Mouse (Mus musculus): ENCODE measurements at regions not wholly inside any gene's neighbourhood (a gene's known extent, or its start where the extent isn't known, plus 50 kb on each side); places are given as distances from the start of the nearest gene placed in this dataset.

- H3K27ac ChIP-seq (ENCODE audit: poor library complexity, severe bottlenecking), result no peak overlapping the region
- no peak overlapping the region for H3K9ac ChIP-seq
- no peak for ATAC-seq (ENCODE audit: insufficient number of reproducible peaks, low FRiP score)
- H3K4me3 ChIP-seq, result no peak overlapping the region
- WGBS, result 65% methylated on average over 5 of the region's 5 CpGs
- no peaks in the 10 kb centered on the region for H3K9me3 ChIP-seq (replicated peaks)
- no peaks in the 10 kb centered on the region for H3K36me3 ChIP-seq
- no peaks in the 10 kb centered on the region for H3K27me3 ChIP-seq (replicated peaks)
- no peak overlapping the region for H3K4me2 ChIP-seq
- H3K4me1 ChIP-seq (replicated peaks), result peaks cover 7% of the 10 kb centered on the region; the same call in 1 of the 2 replicates
Observed at GRCm38 (mm10) chr6:51641965-51642364, 118.3 kb downstream of the Snx10 start.

GRCm38 (mm10) chr6:51648813-51649212, 125.1 kb downstream of the Snx10 start:
- ATAC-seq (ENCODE audit: insufficient number of reproducible peaks, low FRiP score), result no peak
- H3K36me3 ChIP-seq, result no peaks in the 10 kb centered on the region
- H3K4me3 ChIP-seq, result no peak overlapping the region
- no peaks in the 10 kb centered on the region for H3K4me1 ChIP-seq (replicated peaks)
- no peak overlapping the region for H3K9ac ChIP-seq
- WGBS, result 88% methylated on average over 7 of the region's 7 CpGs
- H3K27ac ChIP-seq (ENCODE audit: poor library complexity, severe bottlenecking), result no peak overlapping the region
- H3K4me2 ChIP-seq, result no peak overlapping the region
- H3K27me3 ChIP-seq (replicated peaks), result no peaks in the 10 kb centered on the region
- H3K9me3 ChIP-seq (replicated peaks), result peaks cover 3% of the 10 kb centered on the region; the same call in 1 of the 2 replicates

DNA sequence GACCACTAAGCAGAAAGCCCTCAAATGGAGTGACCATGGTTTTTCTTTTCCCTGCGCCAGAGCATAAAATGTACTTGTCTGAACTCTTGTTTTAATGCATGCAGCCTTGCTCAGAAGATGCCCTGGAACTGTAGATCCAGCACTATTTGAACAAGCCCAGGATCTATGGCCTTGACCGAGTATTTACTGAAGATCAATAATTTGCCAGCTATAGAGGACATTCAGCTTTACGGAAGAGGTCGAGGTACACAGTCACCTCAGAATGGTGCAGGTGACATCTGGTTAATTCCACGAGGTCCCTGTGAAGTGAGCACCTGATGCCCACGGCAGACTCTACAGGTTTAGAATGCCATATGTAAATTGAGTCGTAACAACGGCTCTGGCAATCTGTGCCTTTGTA, 130.1 kb downstream of the Snx10 start:
- H3K9ac ChIP-seq, result no peak overlapping the region
- 87% methylated on average over 8 of the region's 8 CpGs for WGBS

GRCm38 (mm10) chr6:51654991-51655390, 131.3 kb downstream of the Snx10 start:
- Histone ChIP-seq H3K9me3 (replicated peaks) (peaks cover 8% of the 10 kb centered on the region), H3K27ac (ENCODE audit: poor library complexity, severe bottlenecking) (no peak overlapping the region), H3K27me3 (replicated peaks) (no peaks in the 10 kb centered on the region), H3K4me2 (no peak overlapping the region), H3K9ac (no peak overlapping the region), H3K36me3 (no peaks in the 10 kb centered on the region), H3K4me1 (replicated peaks) (no peaks in the 10 kb centered on the region), H3K4me3 (no peak overlapping the region)
- ATAC-seq (ENCODE audit: insufficient number of reproducible peaks, low FRiP score), result no peak
- 95% methylated on average over 4 of the region's 4 CpGs for WGBS

More for the DNA sequence above, 130.1 kb downstream of the Snx10 start:
- Histone ChIP-seq H3K27me3 (replicated peaks) (no peaks in the 10 kb centered on the region), H3K4me1 (replicated peaks) (no peaks in the 10 kb centered on the region), H3K9me3 (replicated peaks) (peaks cover 8% of the 10 kb centered on the region), H3K36me3 (no peaks in the 10 kb centered on the region), H3K27ac (ENCODE audit: poor library complexity, severe bottlenecking) (no peak overlapping the region), H3K4me3 (no peak overlapping the region), H3K4me2 (no peak overlapping the region)
- ATAC-seq (ENCODE audit: insufficient number of reproducible peaks, low FRiP score), result no peak

DNA sequence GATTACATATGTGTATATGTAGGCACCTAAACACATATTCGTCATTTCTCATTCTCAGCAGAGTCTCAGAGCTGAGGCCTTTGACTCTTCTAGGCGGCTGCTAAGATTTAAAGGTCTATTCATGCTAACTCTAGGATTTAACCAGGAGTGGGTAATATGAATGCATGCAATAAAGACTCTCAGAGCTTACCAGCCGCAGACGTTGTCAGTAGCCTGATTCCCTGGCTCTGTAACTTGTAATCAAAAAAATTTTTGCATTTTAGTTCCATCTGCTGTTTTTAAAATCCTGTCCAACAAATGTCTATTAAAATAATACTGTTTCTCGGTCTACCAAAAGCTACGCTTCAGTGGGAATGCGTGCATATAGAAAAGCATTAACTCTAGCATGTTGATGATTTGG, 132.4 kb downstream of the Snx10 start:
- Histone ChIP-seq H3K36me3 (no peaks in the 10 kb centered on the region), H3K4me3 (no peak overlapping the region), H3K27ac (ENCODE audit: poor library complexity, severe bottlenecking) (no peak overlapping the region), H3K4me1 (replicated peaks) (no peaks in the 10 kb centered on the region), H3K27me3 (replicated peaks) (no peaks in the 10 kb centered on the region), H3K4me2 (no peak overlapping the region), H3K9ac (no peak overlapping the region), H3K9me3 (replicated peaks) (peaks cover 8% of the 10 kb centered on the region)
- WGBS, result 86% methylated on average over 7 of the region's 7 CpGs
- no peak for ATAC-seq (ENCODE audit: insufficient number of reproducible peaks, low FRiP score)

DNA sequence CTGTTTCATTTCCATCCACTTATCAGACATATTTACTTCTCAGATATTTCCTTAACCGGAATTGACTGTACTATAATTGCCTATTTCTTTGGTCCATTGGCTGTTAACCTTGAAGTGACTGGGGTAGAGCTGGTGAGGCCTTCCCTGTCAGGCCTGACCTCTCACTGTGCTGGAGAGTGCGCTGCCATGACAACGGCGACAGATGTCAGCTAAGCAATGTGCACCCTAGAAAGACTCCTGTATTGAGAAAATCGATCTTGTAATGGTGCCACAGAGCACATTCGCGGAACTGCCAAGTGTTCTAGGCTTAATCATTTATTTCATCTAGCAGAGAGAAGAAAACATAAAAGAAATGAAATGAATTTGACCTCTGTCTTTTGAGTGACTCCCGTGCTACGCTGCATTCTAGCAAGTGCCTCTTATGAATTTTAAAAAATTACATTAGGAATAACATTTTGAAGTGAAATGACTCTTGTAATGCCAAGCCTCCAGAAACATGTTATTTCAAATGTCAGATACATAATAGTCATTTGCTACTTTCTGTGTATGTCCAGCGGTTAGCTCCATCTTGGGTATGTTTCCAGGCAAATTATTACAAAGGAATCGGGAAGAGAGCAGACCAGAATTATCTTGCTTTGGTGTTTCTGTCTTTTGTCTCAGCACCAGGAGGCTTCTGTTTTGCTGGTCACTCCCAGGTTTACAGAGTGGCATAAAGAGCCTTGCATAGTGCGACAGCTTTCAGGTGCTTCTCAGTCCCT, 133.4 kb downstream of the Snx10 start:
- Histone ChIP-seq H3K27ac (ENCODE audit: poor library complexity, severe bottlenecking) (no peak overlapping the region), H3K9me3 (replicated peaks) (peaks cover 7% of the 10 kb centered on the region), H3K4me2 (no peak overlapping the region), H3K36me3 (no peaks in the 10 kb centered on the region), H3K4me1 (replicated peaks) (no peaks in the 10 kb centered on the region), H3K27me3 (replicated peaks) (no peaks in the 10 kb centered on the region), H3K9ac (no peak overlapping the region), H3K4me3 (no peak overlapping the region)
- WGBS, result 66% methylated on average over 12 of the region's 12 CpGs
- ATAC-seq (ENCODE audit: insufficient number of reproducible peaks, low FRiP score), result no peak

DNA sequence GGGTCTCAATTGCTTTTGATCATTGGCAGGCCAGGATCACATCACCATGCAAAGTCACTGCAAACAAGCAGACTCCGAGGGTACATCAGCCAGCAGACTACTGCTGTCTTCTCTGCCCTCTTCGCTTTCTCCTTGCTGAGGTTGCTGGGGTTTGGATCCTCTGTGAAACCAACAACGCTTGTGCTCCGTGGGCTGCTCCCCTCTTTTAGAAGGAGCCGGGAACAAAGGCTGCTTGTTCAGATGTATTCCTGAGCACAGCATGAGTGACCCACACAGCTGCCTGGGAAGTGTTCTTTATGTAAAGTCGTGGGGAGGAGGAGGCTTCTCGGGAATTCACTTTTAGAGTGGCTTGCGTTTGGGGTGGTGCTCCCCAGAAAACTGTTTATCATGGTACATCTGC, 134.7 kb downstream of the Snx10 start:
- 56% methylated on average over 8 of the region's 8 CpGs for WGBS
- no peaks in the 10 kb centered on the region for H3K4me1 ChIP-seq (replicated peaks)
- ATAC-seq (ENCODE audit: insufficient number of reproducible peaks, low FRiP score), result no peak
- H3K4me3 ChIP-seq, result no peak overlapping the region
- H3K4me2 ChIP-seq, result no peak overlapping the region
- no peak overlapping the region for H3K9ac ChIP-seq
- no peak overlapping the region for H3K27ac ChIP-seq (ENCODE audit: poor library complexity, severe bottlenecking)
- no peaks in the 10 kb centered on the region for H3K27me3 ChIP-seq (replicated peaks)
- no peaks in the 10 kb centered on the region for H3K36me3 ChIP-seq
- H3K9me3 ChIP-seq (replicated peaks), result peaks cover 9% of the 10 kb centered on the region

DNA sequence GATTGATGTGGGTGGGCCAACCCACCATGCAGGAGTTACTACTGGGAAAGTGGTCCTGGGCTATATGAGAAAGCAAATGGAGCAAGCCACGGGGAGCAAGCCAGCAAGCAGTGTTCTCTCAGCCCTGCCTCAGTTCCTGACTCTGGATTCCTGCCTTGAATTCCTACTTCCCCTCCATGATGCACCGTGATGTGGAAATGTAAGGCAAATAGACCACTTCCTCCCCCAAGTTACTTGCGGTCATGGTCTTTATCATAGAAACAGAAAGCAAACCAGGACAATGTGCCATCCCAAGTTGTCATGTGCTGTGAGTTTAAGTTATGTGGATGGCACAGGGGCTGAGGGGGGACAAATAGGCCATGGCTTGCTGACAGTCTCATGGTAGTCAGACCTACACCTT, 139.5 kb downstream of the Snx10 start:
- 77% methylated on average over 3 of the region's 3 CpGs for WGBS
- Histone ChIP-seq H3K27ac (ENCODE audit: poor library complexity, severe bottlenecking) (no peak overlapping the region), H3K9me3 (replicated peaks) (peaks cover 22% of the 10 kb centered on the region; the same call in 1 of the 2 replicates), H3K27me3 (replicated peaks) (no peaks in the 10 kb centered on the region), H3K36me3 (no peaks in the 10 kb centered on the region), H3K4me2 (no peak overlapping the region), H3K4me1 (replicated peaks) (no peaks in the 10 kb centered on the region), H3K9ac (no peak overlapping the region), H3K4me3 (no peak overlapping the region)
- ATAC-seq (ENCODE audit: insufficient number of reproducible peaks, low FRiP score), result no peak

DNA sequence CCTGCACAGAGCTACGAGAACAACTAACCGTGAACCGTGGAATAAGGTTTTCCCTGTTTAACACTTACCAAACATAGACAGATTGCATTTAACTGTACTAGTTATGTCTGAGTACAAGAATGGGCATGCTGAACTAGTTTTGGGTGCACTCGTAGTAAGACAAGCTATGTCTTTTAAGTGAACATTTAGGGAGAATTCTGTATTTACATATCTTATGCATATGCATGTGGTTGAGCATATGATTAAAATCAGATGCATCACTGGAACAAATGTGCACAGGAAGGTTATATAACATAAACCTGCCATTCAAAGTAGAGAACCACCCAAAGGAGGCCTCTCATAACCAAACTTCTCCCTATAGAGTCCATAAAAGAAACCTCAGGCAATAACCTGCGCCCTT, 140.3 kb downstream of the Snx10 start:
- H3K9me3 ChIP-seq (replicated peaks), result peaks cover 22% of the 10 kb centered on the region; the same call in 1 of the 2 replicates
- H3K36me3 ChIP-seq, result no peaks in the 10 kb centered on the region
- H3K27ac ChIP-seq (ENCODE audit: poor library complexity, severe bottlenecking), result no peak overlapping the region
- no peaks in the 10 kb centered on the region for H3K27me3 ChIP-seq (replicated peaks)
- 89% methylated on average over 5 of the region's 5 CpGs for WGBS
- H3K9ac ChIP-seq, result no peak overlapping the region
- no peak for ATAC-seq (ENCODE audit: insufficient number of reproducible peaks, low FRiP score)
- no peak overlapping the region for H3K4me2 ChIP-seq
- H3K4me1 ChIP-seq (replicated peaks), result no peaks in the 10 kb centered on the region
- no peak overlapping the region for H3K4me3 ChIP-seq

DNA sequence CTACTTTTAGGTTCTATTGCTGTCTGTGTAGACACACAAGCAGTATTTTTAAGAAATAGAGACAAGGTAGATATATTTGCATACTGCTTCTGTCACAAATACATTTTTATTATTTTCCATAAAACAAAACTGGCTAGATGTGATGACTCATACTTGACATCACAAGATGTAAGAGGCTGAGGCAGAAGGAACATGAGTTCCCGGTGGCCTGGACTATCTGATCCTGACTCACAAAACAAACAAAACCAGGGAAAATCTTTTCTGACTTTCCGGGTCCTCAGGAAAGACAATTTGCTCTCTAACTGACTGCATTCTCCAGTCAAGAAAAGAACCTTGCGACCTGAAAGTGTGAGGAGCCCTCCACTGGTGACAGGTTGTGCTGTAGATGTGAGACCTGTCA, 143.3 kb downstream of the Snx10 start:
- 35% methylated on average over 3 of the region's 3 CpGs for WGBS
- H3K4me3 ChIP-seq, result no peak overlapping the region
- no peaks in the 10 kb centered on the region for H3K36me3 ChIP-seq
- no peaks in the 10 kb centered on the region for H3K4me1 ChIP-seq (replicated peaks)
- H3K27ac ChIP-seq (ENCODE audit: poor library complexity, severe bottlenecking), result no peak overlapping the region
- no peak for ATAC-seq (ENCODE audit: insufficient number of reproducible peaks, low FRiP score)
- H3K4me2 ChIP-seq, result no peak overlapping the region
- no peak overlapping the region for H3K9ac ChIP-seq
- no peaks in the 10 kb centered on the region for H3K27me3 ChIP-seq (replicated peaks)
- H3K9me3 ChIP-seq (replicated peaks), result peaks cover 22% of the 10 kb centered on the region; the same call in 1 of the 2 replicates

GRCm38 (mm10) chr6:51675342-51675945, 151.7 kb downstream of the Snx10 start:
- WGBS, result 85% methylated on average over 13 of the region's 13 CpGs
- Histone ChIP-seq H3K36me3 (no peaks in the 10 kb centered on the region), H3K27ac (ENCODE audit: poor library complexity, severe bottlenecking) (no peak overlapping the region), H3K4me2 (no peak overlapping the region), H3K9ac (no peak overlapping the region), H3K27me3 (replicated peaks) (no peaks in the 10 kb centered on the region), H3K4me3 (no peak overlapping the region), H3K4me1 (replicated peaks) (no peaks in the 10 kb centered on the region), H3K9me3 (replicated peaks) (no peaks in the 10 kb centered on the region)
- ATAC-seq (ENCODE audit: insufficient number of reproducible peaks, low FRiP score), result no peak
